Mouse (Mus musculus) CD8-positive naive resting alpha-beta T cell, adult 2 months (primary cell): ENCODE results near the gene Ube2c.
"Not testable (repeated sequence)": the region's sequence is repeated elsewhere in the genome, so short reads cannot be mapped to it uniquely, and the experiment has no call there.

Experiments
- DNase-seq, 2 experiments: peaks; one replicate each; pipeline ENCODE4 v3.0.0; 2022; ENCODE audit warnings: low read depth in 2 of 2, low spot score in 2 of 2

Ube2c gene

GRCm38 (mm10) chr2:164787032-164787431, 17.3 kb downstream of the Ube2c start:
- no peak for DNase-seq

GRCm38 (mm10) chr2:164787779-164788178, 18.1 kb downstream of the Ube2c start:
- DNase-seq, result no peak

GRCm38 (mm10) chr2:164788411-164788810, 18.7 kb downstream of the Ube2c start:
- no peak for DNase-seq

- no peak for DNase-seq
Measured at GRCm38 (mm10) chr2:164790451-164790850, 20.8 kb downstream of the Ube2c start.

GRCm38 (mm10) chr2:164791841-164792261, 22.2 kb downstream of the Ube2c start:
- no peak for DNase-seq

GRCm38 (mm10) chr2:164792400-164793190, 22.9 kb downstream of the Ube2c start:
- no peak for DNase-seq

GRCm38 (mm10) chr2:164793236-164793635, 23.5 kb downstream of the Ube2c start:
- peak; percentile 38 to 67 for DNase-seq

- no peak for DNase-seq
Measured at GRCm38 (mm10) chr2:164793772-164794171, 24.1 kb downstream of the Ube2c start.

- DNase-seq, result peak; percentile 69 to 76
Measured at GRCm38 (mm10) chr2:164794293-164794692, 24.6 kb downstream of the Ube2c start.

- no peak for DNase-seq
Measured at GRCm38 (mm10) chr2:164795868-164796267, 26.2 kb downstream of the Ube2c start.

GRCm38 (mm10) chr2:164798554-164798953, 28.9 kb downstream of the Ube2c start:
- DNase-seq, result not testable (repeated sequence)

GRCm38 (mm10) chr2:164800252-164801004, 30.7 kb downstream of the Ube2c start:
- no peak for DNase-seq

- no peak for DNase-seq
Measured at GRCm38 (mm10) chr2:164803201-164803920, 33.7 kb downstream of the Ube2c start.

- DNase-seq, result no peak
Measured at GRCm38 (mm10) chr2:164803921-164804313, 34.2 kb downstream of the Ube2c start.

GRCm38 (mm10) chr2:164804533-164805331, 35.0 kb downstream of the Ube2c start, which contains the start of the genes Acot8 and Zswim3:
TSS of gene Acot8 (minus strand) at chr2:164804882.
TSS of gene Zswim3 (plus strand) at chr2:164805098.
- DNase-seq, result peak; percentile 96 to 98

GRCm38 (mm10) chr2:164805332-164805718, 35.6 kb downstream of the Ube2c start:
- no peak for DNase-seq

GRCm38 (mm10) chr2:164806614-164807013, 36.9 kb downstream of the Ube2c start:
- no peak for DNase-seq

GRCm38 (mm10) chr2:164813557-164813956, 43.9 kb downstream of the Ube2c start:
- no peak for DNase-seq

GRCm38 (mm10) chr2:164815348-164815747, 45.6 kb downstream of the Ube2c start:
- DNase-seq, result no peak

- DNase-seq, result no peak
Measured at GRCm38 (mm10) chr2:164815821-164816220, 46.1 kb downstream of the Ube2c start.

- no peak for DNase-seq
Measured at GRCm38 (mm10) chr2:164817206-164817605, 47.5 kb downstream of the Ube2c start.
